Mouse (Mus musculus) stomach, postnatal 0 days (tissue): ENCODE results near the gene Cd59b. TPM values are rescaled to one million over a fixed set of nuclear protein-coding genes. Genes with fewer than 3 reads are reported as not detected.

Experiments used
- ATAC-seq: fragments of 200-750 bp; cut with Nextera tagmentation; 2 replicates; pipeline ENCODE4 v1.8.0; 2017; ENCODE audit not compliant: low FRiP score, low TSS enrichment
- DNase-seq: peaks from one replicate; pipeline ENCODE4 v3.0.0-alpha.2; 2016; ENCODE audit warnings: low spot score
- H3K27ac ChIP-seq: fragments of 300-500 bp; sonication (generic); replicated peaks from 2 replicates; pipeline ENCODE4 v1.5.1; 2014; ENCODE audit warnings: mild to moderate bottlenecking, control low read depth
- H3K27me3 ChIP-seq: fragments of 300-500 bp; sonication (generic); 2 replicates; pipeline ENCODE4 v1.6.1; 2014; ENCODE audit warnings: low read length; ENCODE audit not compliant: control insufficient read depth, insufficient read depth
- H3K36me3 ChIP-seq: fragments of 300-500 bp; sonication (generic); 2 replicates; pipeline ENCODE4 v1.6.1; 2014; ENCODE audit warnings: low read length, mixed read lengths; ENCODE audit not compliant: control insufficient read depth, insufficient read depth
- H3K4me1 ChIP-seq: fragments of 300-500 bp; sonication (generic); replicated peaks from 2 replicates; pipeline ENCODE4 v1.6.1; 2014; ENCODE audit warnings: antibody characterized with exemption; ENCODE audit not compliant: control insufficient read depth, insufficient read depth
- H3K4me2 ChIP-seq: fragments of 300-500 bp; sonication (generic); replicated peaks from 2 replicates; pipeline ENCODE4 v1.6.1; 2014; ENCODE audit warnings: low read depth, mild to moderate bottlenecking, control low read depth, moderate library complexity
- H3K4me3 ChIP-seq: fragments of 300-500 bp; sonication (generic); 2 replicates; pipeline ENCODE4 v1.5.1; 2014; ENCODE audit warnings: low read depth, low read length, control low read depth
- H3K9ac ChIP-seq: fragments of 300-500 bp; sonication (generic); 2 replicates; pipeline ENCODE4 v1.6.1; 2014; ENCODE audit warnings: mild to moderate bottlenecking, low read length, control low read depth, mixed read lengths
- H3K9me3 ChIP-seq: fragments of 300-500 bp; sonication (generic); 2 replicates; pipeline ENCODE4 v1.6.1; 2016; ENCODE audit warnings: low read length; ENCODE audit not compliant: control insufficient read depth
- CTCF ChIP-seq: IDR thresholded peaks from 2 replicates; pipeline ENCODE4 v1.5.1; 2016; ENCODE audit warnings: antibody characterized with exemption, low read depth, mild to moderate bottlenecking, moderate library complexity
- EP300 ChIP-seq: optimal IDR thresholded peaks from 2 replicates; pipeline ENCODE3; 2016; ENCODE audit warnings: antibody characterized with exemption
- WGBS: fragments of 180-500 bp; shearing (Covaris S2); extraction: QIAGEN DNeasy Blood & Tissue Kit; methylation state at CpG from one replicate; pipeline ENCODE4 v1.1.7; 2014; 5-methylcytosine and 5-hydroxymethylcytosine counted together
- polyA plus RNA-seq: library from polyadenylated mRNA; unstranded; fragments of >200 nt; fragmentation: Nextera tagmentation; extraction: Ambion mirVana; gene quantifications from 2 replicates; pipeline ENCODE4 v1.2.1, GENCODE M21; 2015

Gene Cd59b
- polyA plus RNA-seq, 1 experiment from 2014 or later, result 5.5 TPM

DNA sequence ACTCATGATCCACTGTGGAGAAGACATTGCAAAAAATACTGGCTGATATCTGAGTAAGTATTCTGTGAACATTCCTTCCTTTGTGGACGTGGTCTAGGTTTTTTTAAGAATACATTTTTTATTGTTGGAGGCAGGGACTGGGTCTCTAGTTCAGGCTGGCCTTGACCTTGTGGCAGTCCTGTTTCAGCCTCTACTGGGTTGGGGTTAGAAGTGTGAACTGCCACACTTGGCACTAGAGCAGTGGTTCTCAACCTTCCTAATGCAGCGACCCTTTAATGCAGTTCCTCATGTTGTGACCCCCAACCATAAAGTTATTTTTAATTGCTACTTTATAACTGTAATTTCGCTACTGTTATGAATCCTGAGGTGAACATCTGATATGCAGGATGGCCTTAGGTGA is 39.3 kb upstream of the Cd59b start:
- Histone ChIP-seq H3K27me3 (no peaks in the 10 kb centered on the region), H3K27ac (no peak overlapping the region), H3K9me3 (no peaks in the 10 kb centered on the region), H3K4me3 (no peak overlapping the region), H3K9ac (no peak overlapping the region), H3K4me1 (no peaks in the 10 kb centered on the region), H3K4me2 (no peak overlapping the region), H3K36me3 (no peaks in the 10 kb centered on the region; the same call in 1 of the 2 replicates)
- DNase-seq, result no peak
- no peak for TF ChIP-seq EP300
- TF ChIP-seq CTCF, result no peak
- WGBS, result 76% methylated on average over 3 of the region's 3 CpGs
- ATAC-seq, result no peak

DNA sequence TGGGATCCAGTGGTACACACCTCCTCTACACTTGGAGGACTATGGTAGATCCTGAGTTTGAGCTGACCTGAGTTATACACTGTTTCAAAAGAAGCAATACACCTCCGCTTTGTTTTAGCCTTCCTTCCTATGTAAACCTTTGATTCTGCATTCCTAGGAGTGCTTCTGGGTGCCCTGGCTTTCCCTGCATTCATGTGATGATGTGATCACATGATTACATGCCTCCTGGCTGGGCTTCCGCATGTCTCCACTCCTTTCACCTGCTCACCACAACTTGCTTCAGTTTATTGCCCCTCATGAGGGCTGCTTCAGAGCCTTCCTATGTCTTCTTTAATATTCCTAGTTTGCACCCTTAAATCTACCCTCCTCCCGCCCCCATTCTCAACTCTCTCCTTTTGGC is 37.6 kb upstream of the Cd59b start:
- Histone ChIP-seq H3K27ac (no peak overlapping the region), H3K36me3 (no peaks in the 10 kb centered on the region; the same call in 1 of the 2 replicates), H3K4me3 (no peak overlapping the region), H3K27me3 (no peaks in the 10 kb centered on the region), H3K4me1 (no peaks in the 10 kb centered on the region), H3K9ac (no peak overlapping the region), H3K9me3 (no peaks in the 10 kb centered on the region), H3K4me2 (no peak overlapping the region)
- WGBS, result 88% methylated on average over 3 of the region's 3 CpGs
- DNase-seq (no peak), ATAC-seq (no peak)
- no peak for TF ChIP-seq CTCF
- no peak for TF ChIP-seq EP300

DNA sequence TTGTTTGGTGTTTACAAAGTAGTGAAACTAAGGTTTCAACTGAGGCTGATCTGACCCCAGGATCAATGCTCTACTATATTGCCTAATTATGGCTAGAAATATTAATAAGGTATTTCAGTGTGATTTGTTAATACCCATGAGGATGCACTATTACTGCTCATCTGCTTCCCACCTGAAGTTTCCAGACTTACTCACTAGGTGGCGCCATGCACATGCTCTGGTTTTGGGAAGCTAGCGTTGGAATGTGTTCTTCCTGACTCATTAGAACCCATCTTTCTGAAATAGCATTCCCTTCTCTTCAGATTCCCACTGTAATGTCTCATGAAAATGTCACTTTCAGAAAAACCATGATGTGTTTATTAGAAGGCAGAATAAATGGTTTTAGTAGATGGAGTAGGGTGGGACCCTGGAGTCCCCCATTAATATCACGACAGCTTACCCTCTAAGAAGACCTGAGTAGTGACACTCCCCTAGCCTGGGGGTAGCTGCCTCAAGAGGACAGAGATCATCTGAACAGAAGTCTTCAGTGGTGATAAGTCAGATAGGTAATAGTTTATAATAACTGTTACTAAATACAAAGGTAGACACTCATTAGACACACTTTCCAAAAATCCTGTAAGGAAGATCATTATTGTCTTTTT is 34.7 kb upstream of the Cd59b start:
- ATAC-seq, result peak; percentile 63; the same call in 1 of the 2 replicates
- Histone ChIP-seq H3K27ac (no peak overlapping the region), H3K4me3 (no peak overlapping the region), H3K9ac (no peak overlapping the region), H3K4me2 (no peak overlapping the region), H3K36me3 (no peaks in the 10 kb centered on the region; the same call in 1 of the 2 replicates), H3K27me3 (no peaks in the 10 kb centered on the region), H3K9me3 (no peaks in the 10 kb centered on the region), H3K4me1 (no peaks in the 10 kb centered on the region)
- WGBS, result 32% methylated on average over 3 of the region's 3 CpGs
- DNase-seq, result peak; percentile 59
- TF ChIP-seq EP300 (no peak), CTCF (peak; percentile 98)

DNA sequence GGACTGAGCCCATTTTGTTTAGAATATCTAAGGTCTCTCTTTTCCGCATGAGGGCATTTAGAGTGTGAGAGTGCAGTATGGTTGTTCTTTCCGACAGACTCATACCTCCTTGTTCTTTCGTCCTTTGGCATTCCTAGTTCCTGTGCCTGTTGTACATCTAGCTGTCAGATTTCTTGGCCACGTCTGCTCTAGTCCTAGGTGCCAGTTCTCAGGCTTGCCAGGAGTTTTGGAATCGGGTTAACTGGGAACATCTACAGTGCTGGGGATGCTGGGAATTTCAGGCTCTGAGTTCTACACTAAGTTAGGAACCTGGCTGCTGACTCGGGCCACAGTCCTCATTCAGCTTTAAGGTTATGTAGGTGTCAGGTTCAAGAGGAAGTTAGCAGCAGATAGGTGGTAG is 34.1 kb upstream of the Cd59b start:
- H3K9me3 ChIP-seq, result no peaks in the 10 kb centered on the region
- H3K9ac ChIP-seq, result no peak overlapping the region
- H3K4me2 ChIP-seq, result no peak overlapping the region
- H3K4me1 ChIP-seq, result no peaks in the 10 kb centered on the region
- 64% methylated on average over 6 of the region's 6 CpGs for WGBS
- DNase-seq (no peak), ATAC-seq (0 out of 2 replicates have a peak, but pooled peaks have one; percentile 36)
- no peak overlapping the region for H3K4me3 ChIP-seq
- no peaks in the 10 kb centered on the region for H3K27me3 ChIP-seq
- 0 out of 2 replicates have a peak overlapping the region, but pooled peaks have one; percentile 14 for H3K27ac ChIP-seq
- TF ChIP-seq EP300 (no peak), CTCF (no peak)
- peaks cover 4% of the 10 kb centered on the region; the same call in 1 of the 2 replicates for H3K36me3 ChIP-seq

DNA sequence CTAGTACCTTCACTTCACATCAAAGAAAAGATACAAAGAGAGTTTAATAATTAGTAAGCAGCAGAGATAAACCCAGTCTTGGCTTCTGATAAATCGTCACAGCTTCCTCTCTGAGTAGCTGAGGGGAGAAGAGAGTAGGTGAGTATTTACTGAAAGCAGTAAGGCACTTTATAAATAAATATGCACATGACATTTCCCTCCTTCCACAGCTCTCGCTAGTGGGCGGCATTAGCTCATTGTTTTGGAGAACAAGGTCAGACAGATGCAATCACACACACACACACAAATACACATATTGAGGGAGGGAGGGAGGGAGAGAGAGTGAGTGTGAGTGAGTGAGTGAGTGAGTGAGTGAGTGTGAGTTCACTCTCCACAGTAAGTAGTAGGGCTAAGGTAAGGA is 33.3 kb upstream of the Cd59b start:
- Histone ChIP-seq H3K27ac (no peak overlapping the region), H3K36me3 (peaks cover 4% of the 10 kb centered on the region; the same call in 1 of the 2 replicates), H3K27me3 (no peaks in the 10 kb centered on the region), H3K4me2 (no peak overlapping the region), H3K4me3 (no peak overlapping the region), H3K9ac (no peak overlapping the region), H3K9me3 (no peaks in the 10 kb centered on the region), H3K4me1 (no peaks in the 10 kb centered on the region)
- WGBS, result 37% methylated on average over 3 of the region's 3 CpGs
- ATAC-seq (0 out of 2 replicates have a peak, but pooled peaks have one; percentile 54), DNase-seq (no peak)
- TF ChIP-seq CTCF (peak; percentile 18; the same call in 1 of the 2 replicates), EP300 (no peak)

DNA sequence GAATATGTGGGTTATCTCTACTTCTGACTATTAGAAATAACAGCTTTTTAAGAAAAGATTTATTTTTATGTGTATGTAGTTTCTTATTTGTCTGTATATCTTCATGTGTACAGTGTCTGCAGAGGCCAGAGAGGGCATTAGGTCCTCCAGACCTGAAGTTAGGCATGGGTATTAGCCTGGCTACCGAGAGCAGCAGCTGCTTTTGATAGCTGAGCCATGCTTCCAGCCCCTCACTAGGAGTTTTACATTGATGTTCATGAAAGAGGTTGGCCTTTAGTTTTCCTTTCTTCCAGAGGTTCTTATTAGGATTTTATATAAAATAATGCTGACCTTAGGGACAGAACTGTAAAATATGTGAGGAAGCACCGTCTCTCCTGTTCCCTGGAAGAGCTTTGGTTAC is 31.4 kb upstream of the Cd59b start:
- no peak overlapping the region for H3K4me3 ChIP-seq
- DNase-seq (no peak), ATAC-seq (no peak)
- H3K27me3 ChIP-seq, result no peaks in the 10 kb centered on the region
- TF ChIP-seq EP300 (no peak), CTCF (no peak)
- H3K4me2 ChIP-seq, result no peak overlapping the region
- no peaks in the 10 kb centered on the region for H3K4me1 ChIP-seq
- H3K36me3 ChIP-seq, result peaks cover 4% of the 10 kb centered on the region; the same call in 1 of the 2 replicates
- WGBS, result 72% methylated on average over 2 of the region's 2 CpGs
- H3K9ac ChIP-seq, result no peak overlapping the region
- no peak overlapping the region for H3K27ac ChIP-seq
- H3K9me3 ChIP-seq, result no peaks in the 10 kb centered on the region
